Mouse (Mus musculus): ENCODE data around the gene Bhlhb9. TPM values are rescaled to one million over a fixed set of nuclear protein-coding genes. Genes with fewer than 3 reads are reported as not detected.
"Not testable (repeated sequence)": the region's sequence is repeated elsewhere in the genome, so short reads cannot be mapped to it uniquely, and the experiment has no call there.

The Bhlhb9 gene
- total RNA-seq (2012; rRNA removed) (not detected in 2 replicates), polyA plus RNA-seq (2012; ENCODE audit: insufficient read depth in 1 of 2, insufficient read length in 2 of 2, low read depth in 1 of 2, low replicate concordance in 2 of 2, missing spikeins in 1 of 2) (under 1 TPM in 1 of 2 experiments, not detected in 1; 0.01 TPM)

DNA sequence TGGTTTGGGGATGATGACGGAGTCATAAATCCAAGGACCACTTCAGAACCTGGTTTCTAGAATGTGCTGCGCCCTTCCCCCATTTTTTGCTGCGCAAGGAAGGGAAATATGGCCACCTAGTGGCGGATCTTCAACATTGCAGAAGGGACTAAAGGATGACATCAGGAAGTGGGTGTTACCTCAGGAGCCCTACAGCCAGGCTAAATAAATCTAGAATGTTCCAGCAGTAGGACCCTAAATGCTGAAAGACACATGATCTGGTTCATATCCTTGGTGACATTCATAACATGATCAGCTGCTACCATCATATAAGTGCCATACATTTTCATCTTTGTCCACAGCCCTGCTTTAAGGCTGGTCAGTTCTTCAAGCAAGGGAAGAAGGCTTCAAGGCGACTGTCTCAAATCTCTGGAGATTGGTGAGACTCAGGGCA is at the start of gene Bhlhb9:
Bhlhb9 (plus strand) TSS at position 383 of the 433 bp plus-strand sequence.
- not testable (repeated sequence) for H3K4me3 ChIP-seq (ENCODE audit: control insufficient read depth in 1 of 2, insufficient read depth in 1 of 2, low read depth in 2 of 2, low read length in 2 of 2); H3K4me1 ChIP-seq (ENCODE audit: control insufficient read depth in 1 of 2, insufficient read depth in 2 of 2, low read length in 2 of 2); H3K36me3 ChIP-seq (ENCODE audit: control insufficient read depth in 1 of 2, insufficient read depth in 2 of 2, low read length in 2 of 2); H3K9me3 ChIP-seq (replicated peaks; ENCODE audit: insufficient read depth, low read length); H3K9ac ChIP-seq (ENCODE audit: control insufficient read depth, low read depth, low read length, poor library complexity, severe bottlenecking); H3K79me2 ChIP-seq (ENCODE audit: control insufficient read depth, insufficient read depth, low read length, poor library complexity); H3K27ac ChIP-seq (ENCODE audit: control insufficient read depth, low read depth, low read length); H3K27me3 ChIP-seq (ENCODE audit: control insufficient read depth in 1 of 2, insufficient read depth in 2 of 2, low read length in 2 of 2)
- peak; percentile 72 for DNase-seq (ENCODE audit: low read depth, low spot score)
- peak; percentile 43 for TF ChIP-seq SMC3 (IDR thresholded peaks at IDR 0.05; ENCODE audit: low read depth, low read length)
- TF ChIP-seq RAD21 (IDR thresholded peaks at IDR 0.05; ENCODE audit: low read depth, low read length), result peak; percentile 45
- TF ChIP-seq CTCF (IDR thresholded peaks at IDR 0.05 in 2 of 3, conservative IDR thresholded peaks at IDR 0.05 in 1 of 3; ENCODE audit: control insufficient read depth in 1 of 3, insufficient read depth in 1 of 3, low read depth in 2 of 3, low read length in 3 of 3, poor library complexity in 1 of 3, severe bottlenecking in 1 of 3), result peak; percentile 38 to 51 (median 45)

- Histone ChIP-seq H3K9me3 (replicated peaks; ENCODE audit: insufficient read depth, low read length) (no peaks in the 10 kb centered on the region), H3K4me1 (ENCODE audit: control insufficient read depth in 1 of 2, insufficient read depth in 2 of 2, low read length in 2 of 2) (no peaks in the 10 kb centered on the region), H3K79me2 (ENCODE audit: control insufficient read depth, insufficient read depth, low read length, poor library complexity) (no peaks in the 10 kb centered on the region), H3K27ac (ENCODE audit: control insufficient read depth, low read depth, low read length) (no peak overlapping the region), H3K9ac (ENCODE audit: control insufficient read depth, low read depth, low read length, poor library complexity, severe bottlenecking) (no peak overlapping the region), H3K4me3 (ENCODE audit: control insufficient read depth in 1 of 2, insufficient read depth in 1 of 2, low read depth in 2 of 2, low read length in 2 of 2) (no peak overlapping the region), H3K36me3 (ENCODE audit: control insufficient read depth in 1 of 2, insufficient read depth in 2 of 2, low read length in 2 of 2) (peaks cover 0 to 2% of the 10 kb centered on the region in 2 experiments; a peak in 1 of 4 replicates), H3K27me3 (ENCODE audit: control insufficient read depth in 1 of 2, insufficient read depth in 2 of 2, low read length in 2 of 2) (no peaks in the 10 kb centered on the region)
- TF ChIP-seq CTCF (IDR thresholded peaks at IDR 0.05 in 2 of 3, conservative IDR thresholded peaks at IDR 0.05 in 1 of 3; ENCODE audit: control insufficient read depth in 1 of 3, insufficient read depth in 1 of 3, low read depth in 2 of 3, low read length in 3 of 3, poor library complexity in 1 of 3, severe bottlenecking in 1 of 3) (peak; percentile 73 to 84 (median 78)), MAZ (IDR thresholded peaks at IDR 0.05; ENCODE audit: low read depth, low read length) (no peak), RAD21 (IDR thresholded peaks at IDR 0.05; ENCODE audit: low read depth, low read length) (peak; percentile 42), SMC3 (IDR thresholded peaks at IDR 0.05; ENCODE audit: low read depth, low read length) (peak; percentile 61)
- DNase-seq (ENCODE audit: low read depth, low spot score), result peak; percentile 83
Measured at GRCm38 (mm10) chrX:135752832-135753231, 44.6 kb upstream of the Bhlhb9 start.

DNA sequence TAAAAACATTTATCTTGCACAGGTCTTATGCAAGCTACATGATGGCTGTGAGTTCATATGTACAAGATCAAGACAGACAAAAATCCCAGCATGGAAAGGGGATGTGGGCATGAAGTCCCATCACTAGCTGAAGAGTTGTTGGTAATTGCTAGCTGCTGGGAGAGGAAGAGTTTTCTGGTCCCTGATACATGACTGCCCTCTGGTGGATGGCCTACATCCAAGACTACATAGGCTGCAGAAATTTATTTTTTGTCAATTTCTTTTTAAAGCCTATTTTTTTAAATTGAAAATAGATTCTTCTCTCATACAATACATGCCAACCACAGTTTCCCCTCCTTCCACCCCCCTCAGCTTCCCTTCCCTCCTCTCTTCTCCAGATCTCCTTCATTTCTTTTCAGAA is 35.7 kb upstream of the Bhlhb9 start:
- Histone ChIP-seq H3K9me3 (replicated peaks; ENCODE audit: insufficient read depth, low read length) (no peaks in the 10 kb centered on the region), H3K4me3 (ENCODE audit: control insufficient read depth in 1 of 2, insufficient read depth in 1 of 2, low read depth in 2 of 2, low read length in 2 of 2) (no peak overlapping the region), H3K79me2 (ENCODE audit: control insufficient read depth, insufficient read depth, low read length, poor library complexity) (no peaks in the 10 kb centered on the region), H3K27ac (ENCODE audit: control insufficient read depth, low read depth, low read length) (no peak overlapping the region), H3K27me3 (ENCODE audit: control insufficient read depth in 1 of 2, insufficient read depth in 2 of 2, low read length in 2 of 2) (no peaks in the 10 kb centered on the region), H3K36me3 (ENCODE audit: control insufficient read depth in 1 of 2, insufficient read depth in 2 of 2, low read length in 2 of 2) (no peaks in the 10 kb centered on the region; a peak in 1 of 4 replicates), H3K4me1 (ENCODE audit: control insufficient read depth in 1 of 2, insufficient read depth in 2 of 2, low read length in 2 of 2) (no peaks in the 10 kb centered on the region), H3K9ac (ENCODE audit: control insufficient read depth, low read depth, low read length, poor library complexity, severe bottlenecking) (no peak overlapping the region)
- peak; percentile 54 for DNase-seq (ENCODE audit: low read depth, low spot score)
- TF ChIP-seq ZC3H11A (IDR thresholded peaks at IDR 0.05; ENCODE audit: low read depth, low read length) (no peak), MAZ (IDR thresholded peaks at IDR 0.05; ENCODE audit: low read depth, low read length) (no peak), UBTF (IDR thresholded peaks at IDR 0.05; ENCODE audit: borderline replicate concordance, insufficient read depth, low read depth, low read length) (no peak), RAD21 (IDR thresholded peaks at IDR 0.05; ENCODE audit: low read depth, low read length) (peak; percentile 41), GATA1 (IDR thresholded peaks at IDR 0.05; ENCODE audit: low read depth, low read length) (no peak), MXI1 (IDR thresholded peaks at IDR 0.05; ENCODE audit: low read depth, low read length) (no peak), CTCF (IDR thresholded peaks at IDR 0.05 in 2 of 3, conservative IDR thresholded peaks at IDR 0.05 in 1 of 3; ENCODE audit: control insufficient read depth in 1 of 3, insufficient read depth in 1 of 3, low read depth in 2 of 3, low read length in 3 of 3, poor library complexity in 1 of 3, severe bottlenecking in 1 of 3) (peak; percentile 38 to 65 (median 55)), POLR2A (IDR thresholded peaks at IDR 0.05; ENCODE audit: control insufficient read depth in 1 of 2, insufficient read depth in 1 of 2, low read depth in 1 of 2, low read length in 2 of 2, poor library complexity in 1 of 2) (no peak), TBP (IDR thresholded peaks at IDR 0.05; ENCODE audit: low read depth, low read length) (no peak), SMC3 (IDR thresholded peaks at IDR 0.05; ENCODE audit: low read depth, low read length) (peak; percentile 33), MAFK (IDR thresholded peaks at IDR 0.05; ENCODE audit: borderline replicate concordance, low read depth, low read length) (no peak), SIN3A (IDR thresholded peaks at IDR 0.05; ENCODE audit: low read length) (no peak), NRF1 (IDR thresholded peaks at IDR 0.05; ENCODE audit: insufficient read depth, low read depth, low read length, poor library complexity, severe bottlenecking) (no peak), CHD2 (IDR thresholded peaks at IDR 0.05; ENCODE audit: low read length) (no peak), TCF12 (IDR thresholded peaks at IDR 0.05; ENCODE audit: low read depth, low read length) (no peak), MEF2A (IDR thresholded peaks at IDR 0.05; ENCODE audit: extremely low read depth, insufficient replicate concordance, low read depth, low read length, poor library complexity, severe bottlenecking) (no peak), HCFC1 (IDR thresholded peaks at IDR 0.05; ENCODE audit: low read depth, low read length) (no peak), POLR2AphosphoS2 (IDR thresholded peaks at IDR 0.05; ENCODE audit: low read length) (no peak), USF1 (IDR thresholded peaks at IDR 0.05; ENCODE audit: low read depth, low read length) (no peak), TAL1 (IDR thresholded peaks at IDR 0.05; ENCODE audit: low read length) (no peak), E2F4 (IDR thresholded peaks at IDR 0.05; ENCODE audit: borderline replicate concordance, low read depth, low read length) (no peak), ELF1 (IDR thresholded peaks at IDR 0.05; ENCODE audit: low read depth, low read length) (no peak), KAT2A (conservative IDR thresholded peaks at IDR 0.05; ENCODE audit: low read depth, low read length) (no peak)
